Mouse (Mus musculus) cerebellum, adult 2 months (tissue): ENCODE results near the gene Dxo.

Experiments used
- CTCF ChIP-seq: fragments of 200-500 bp; IDR thresholded peaks from 2 replicates; pipeline ENCODE4 v1.5.1; 2011; ENCODE audit warnings: low read depth, mild to moderate bottlenecking, control low read depth, low read length, moderate library complexity, borderline replicate concordance; ENCODE audit not compliant: insufficient read depth
- POLR2A ChIP-seq: fragments of 200-500 bp; IDR thresholded peaks from 2 replicates; pipeline ENCODE4 v1.6.1; 2011; ENCODE audit warnings: low read length, control low read depth, borderline replicate concordance; ENCODE audit not compliant: insufficient read depth

- TF ChIP-seq CTCF (no peak), POLR2A (no peak)
Observed at GRCm38 (mm10) chr17:34884704-34885103, 47.9 kb downstream of the Dxo start.
